Mouse (Mus musculus): ENCODE results near the gene Tmed11. TPM values are rescaled to one million over a fixed set of nuclear protein-coding genes. Genes with fewer than 3 reads are reported as not detected.
"Not testable (repeated sequence)": the region's sequence is repeated elsewhere in the genome, so short reads cannot be mapped to it uniquely, and the experiment has no call there.

The Tmed11 gene
- not detected in 2 replicates for polyA plus RNA-seq (2015; fragmentation: Nextera tagmentation; extraction: Ambion mirVana)

DNA sequence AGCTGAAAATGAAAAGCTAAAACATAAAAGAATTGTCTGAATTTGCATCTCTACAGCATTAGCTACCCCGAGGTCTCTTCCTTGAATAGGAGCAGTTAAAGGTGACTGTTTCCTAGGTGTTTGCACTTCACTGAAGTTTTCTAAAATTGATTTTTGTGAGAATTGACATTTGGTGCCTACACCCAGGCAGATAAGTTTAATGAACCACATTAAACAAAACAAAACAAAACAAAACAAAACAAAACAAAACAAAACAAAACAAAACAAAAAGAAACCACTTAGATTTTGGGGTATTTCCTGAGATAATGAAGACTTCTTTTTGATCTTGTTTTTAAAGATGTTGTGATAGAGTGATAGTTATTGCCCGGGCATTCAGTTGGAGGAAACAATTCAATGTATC lies at the start of gene Tmed11:
Gene Tmed11, minus strand, starts transcription at position 101 of the 400 bp plus-strand sequence.
- not testable (repeated sequence) for DNase-seq (ENCODE audit: low spot score)

- no peak for DNase-seq (ENCODE audit: low spot score)
Observed at GRCm38 (mm10) chr5:108836156-108836555, 41.0 kb upstream of the Tmed11 start.

DNA sequence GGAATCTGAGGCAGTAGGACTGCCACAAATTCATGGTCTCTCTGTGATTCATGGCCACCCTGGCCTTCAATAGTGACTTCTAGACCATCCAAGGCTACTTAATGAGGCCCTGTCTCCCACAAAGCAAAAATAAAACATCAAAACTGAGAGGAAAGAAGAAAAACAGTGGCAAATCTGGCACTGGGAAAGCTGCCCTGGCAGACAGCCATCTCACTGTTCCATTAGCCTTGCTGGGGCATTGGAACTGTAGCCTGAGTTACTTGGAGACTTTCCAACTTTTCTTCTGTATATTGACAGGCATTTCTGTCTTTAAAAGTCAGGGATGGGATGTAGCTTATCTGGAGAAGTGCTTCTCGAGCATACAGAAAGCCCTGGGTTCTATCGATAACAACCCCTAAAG lies 28.1 kb upstream of the Tmed11 start:
- no peak for DNase-seq (ENCODE audit: low spot score)

DNA sequence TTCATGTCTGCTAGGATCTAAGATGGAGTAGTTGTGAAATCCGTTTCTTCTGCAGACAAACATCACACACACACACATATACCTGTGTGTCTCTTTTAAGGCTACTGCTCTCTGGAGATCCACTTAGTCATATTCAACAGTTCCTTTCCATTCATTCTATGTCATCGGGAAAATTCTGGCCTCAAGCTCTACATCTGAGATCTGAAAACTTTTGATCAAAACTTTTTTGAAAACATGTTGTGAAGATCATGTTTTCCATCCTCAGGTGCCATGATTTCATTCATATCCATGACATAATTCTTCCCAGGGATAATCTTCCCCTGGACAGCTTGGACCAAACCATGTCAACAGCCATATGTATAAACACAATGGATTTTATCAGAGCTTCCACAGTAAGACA lies 13.6 kb upstream of the Tmed11 start, which contains the start of gene Vmn2r8:
Gene Vmn2r8, minus strand, starts transcription at position 101 of the 400 bp plus-strand sequence.
- DNase-seq (ENCODE audit: low spot score), result not testable (repeated sequence)

DNA sequence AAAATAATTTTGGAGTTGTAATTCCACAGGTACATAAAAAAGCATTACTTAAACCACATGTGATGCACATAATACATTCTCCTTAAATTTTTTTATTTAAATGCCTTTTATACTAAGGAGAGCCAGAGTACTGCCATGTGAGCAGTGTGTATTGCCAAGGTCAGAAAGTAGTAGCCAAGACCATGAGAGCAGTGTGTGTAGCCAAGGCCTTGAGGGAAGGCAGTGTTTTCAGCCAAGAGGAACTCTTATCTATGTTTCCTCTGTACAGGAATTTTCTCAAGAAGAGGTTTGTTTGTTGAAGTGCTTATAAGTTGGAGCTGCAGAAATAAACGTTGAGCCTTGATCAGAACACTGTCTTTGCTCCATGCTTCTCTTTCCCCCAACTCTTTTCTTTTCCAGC lies 8.5 kb upstream of the Tmed11 start:
- no peak for DNase-seq (ENCODE audit: low spot score)

DNA sequence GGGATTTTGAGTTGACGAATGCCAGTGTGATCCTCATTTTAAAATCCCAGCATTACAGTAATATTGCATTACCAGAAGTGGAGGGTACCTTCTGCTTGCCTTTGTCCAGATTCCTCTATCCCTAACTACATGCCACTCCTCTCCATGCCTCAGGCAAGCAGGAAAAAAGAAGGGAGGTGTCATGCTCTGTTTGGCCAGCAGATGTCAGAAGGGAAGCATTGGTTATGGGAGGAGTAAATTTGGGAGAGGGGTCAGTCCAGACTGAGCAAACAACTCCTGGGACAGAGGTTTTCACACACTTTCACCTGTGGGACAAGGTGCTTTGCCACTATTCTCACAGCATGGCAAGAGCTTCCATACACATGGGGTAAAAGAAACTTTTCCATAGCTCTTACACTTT lies 4.8 kb downstream of the Tmed11 start:
- DNase-seq (ENCODE audit: low spot score), result not testable (repeated sequence)

DNA sequence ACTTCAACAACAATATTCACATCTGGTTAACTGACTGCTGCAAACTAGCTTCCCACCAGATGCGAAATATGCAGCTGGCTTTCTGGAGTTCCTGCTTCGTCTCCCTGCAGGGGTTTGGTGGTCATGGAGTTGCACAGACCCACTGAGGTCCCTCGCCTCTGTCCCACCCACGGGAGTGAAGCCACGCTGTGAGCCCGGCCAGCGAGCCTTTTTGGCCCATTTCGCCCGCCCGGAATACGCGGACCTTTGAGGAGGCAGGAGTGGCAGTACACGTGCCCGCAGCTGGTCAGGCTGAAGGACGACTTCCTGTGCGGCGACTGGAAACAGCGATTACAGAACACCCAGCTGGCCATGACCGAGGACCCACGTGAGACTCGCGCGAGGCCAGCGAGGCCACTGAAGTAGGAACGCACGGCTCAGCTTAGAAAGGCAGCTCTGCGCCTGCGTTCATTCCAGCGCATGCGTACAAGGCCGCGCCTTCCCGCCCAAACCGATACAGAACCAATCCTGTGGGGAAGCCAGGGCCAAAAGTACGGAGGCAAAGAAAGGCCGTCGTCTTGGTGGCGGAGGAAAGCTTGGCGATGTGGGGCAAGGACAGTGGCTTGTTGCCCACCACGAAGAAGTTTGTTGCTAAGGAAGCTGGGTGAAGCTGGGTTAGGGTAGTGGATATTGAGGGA lies 20.4 kb downstream of the Tmed11 start, which contains the start of gene Rnf212:
Gene Rnf212, minus strand, starts transcription at position 353 of the 677 bp plus-strand sequence.
- no peak for DNase-seq (ENCODE audit: low spot score)

- no peak for DNase-seq (ENCODE audit: low spot score)
Observed at GRCm38 (mm10) chr5:108760002-108760401, 35.2 kb downstream of the Tmed11 start.

GRCm38 (mm10) chr5:108758396-108758795 lies 36.8 kb downstream of the Tmed11 start:
- DNase-seq (ENCODE audit: low spot score), result no peak

DNA sequence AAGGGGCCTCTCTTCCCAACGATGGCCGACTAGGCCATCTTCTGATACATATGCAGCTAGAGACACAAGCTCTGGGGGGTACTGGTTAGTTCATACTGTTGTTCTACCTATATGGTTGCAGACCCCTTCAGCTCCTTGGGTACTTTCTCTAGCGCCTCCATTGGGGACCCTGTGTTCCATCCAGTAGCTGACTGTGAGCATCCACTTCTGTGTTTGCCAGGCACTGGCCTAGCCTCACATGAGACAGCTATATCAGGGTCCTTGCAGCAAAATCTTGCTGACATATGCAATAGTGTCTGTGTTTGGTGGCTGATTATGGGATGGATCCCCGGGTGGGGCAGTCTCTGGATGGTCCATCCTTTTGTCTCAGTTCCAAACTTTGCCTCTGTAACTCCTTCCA lies 43.9 kb downstream of the Tmed11 start:
- DNase-seq (ENCODE audit: low spot score), result not testable (repeated sequence)

DNA sequence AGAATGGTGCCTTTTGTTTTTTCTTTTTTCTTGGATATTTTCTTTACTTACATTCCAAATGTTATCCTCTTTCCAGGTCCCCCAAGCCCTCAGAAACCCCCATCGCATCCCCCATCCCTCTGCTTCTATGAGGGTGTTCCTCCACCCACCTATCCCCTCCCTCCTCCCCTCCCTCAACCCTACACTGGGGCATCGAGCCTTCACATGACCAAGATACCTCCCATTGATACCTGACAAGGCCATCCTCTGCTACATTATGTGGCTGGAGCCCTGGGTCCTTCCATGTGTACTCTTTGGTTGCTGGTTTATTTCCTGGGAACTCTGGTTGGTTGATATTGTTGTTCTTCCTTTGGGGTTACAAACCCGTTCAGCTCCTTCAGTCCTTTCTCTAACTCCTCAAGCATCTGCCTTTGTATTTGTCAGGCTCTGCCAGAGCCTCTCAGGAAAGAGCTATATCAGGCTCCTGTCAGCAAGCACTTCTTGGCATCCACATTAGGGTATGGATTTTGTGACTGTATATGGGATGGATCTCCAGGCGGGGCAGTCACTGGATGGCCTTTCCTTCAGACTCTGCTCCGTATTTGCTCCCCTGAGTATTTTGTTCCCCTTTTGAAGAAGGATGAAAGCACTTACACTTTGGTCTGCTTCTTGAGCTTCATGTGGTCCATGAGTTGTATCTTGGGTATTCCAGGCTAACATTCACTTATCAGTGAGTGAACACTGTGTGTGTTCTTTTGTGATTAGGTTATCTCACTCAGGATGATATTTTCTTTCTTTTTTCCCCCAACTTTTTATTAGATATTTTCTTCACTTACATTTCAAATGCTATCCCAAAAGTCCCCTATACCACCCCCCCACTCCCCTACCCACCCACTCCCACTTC lies 44.6 kb downstream of the Tmed11 start:
- no peak for DNase-seq (ENCODE audit: low spot score)

GRCm38 (mm10) chr5:108744629-108745028 lies 50.5 kb downstream of the Tmed11 start:
- no peak for DNase-seq (ENCODE audit: low spot score)

DNA sequence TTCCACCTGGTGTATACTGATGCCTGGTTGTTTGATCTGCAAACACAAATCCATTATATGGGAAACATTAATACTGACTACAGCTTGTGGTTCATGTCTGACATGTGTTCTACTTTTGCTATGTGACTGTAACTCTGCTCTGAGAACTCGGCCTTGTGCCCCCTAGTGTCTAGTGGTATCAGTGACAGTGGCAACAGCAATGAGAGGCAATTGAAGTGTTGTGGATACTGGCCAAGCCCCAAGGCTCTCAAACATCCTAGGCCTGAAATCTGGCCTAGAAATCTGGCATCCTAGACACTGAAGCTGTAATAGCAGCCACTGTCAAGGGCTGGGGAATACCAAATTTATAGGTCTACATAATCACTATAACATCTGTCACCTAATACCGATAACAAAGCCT lies 51.3 kb downstream of the Tmed11 start:
- DNase-seq (ENCODE audit: low spot score), result no peak

- DNase-seq (ENCODE audit: low spot score), result no peak
Observed at GRCm38 (mm10) chr5:108742596-108742995, 52.6 kb downstream of the Tmed11 start.

DNA sequence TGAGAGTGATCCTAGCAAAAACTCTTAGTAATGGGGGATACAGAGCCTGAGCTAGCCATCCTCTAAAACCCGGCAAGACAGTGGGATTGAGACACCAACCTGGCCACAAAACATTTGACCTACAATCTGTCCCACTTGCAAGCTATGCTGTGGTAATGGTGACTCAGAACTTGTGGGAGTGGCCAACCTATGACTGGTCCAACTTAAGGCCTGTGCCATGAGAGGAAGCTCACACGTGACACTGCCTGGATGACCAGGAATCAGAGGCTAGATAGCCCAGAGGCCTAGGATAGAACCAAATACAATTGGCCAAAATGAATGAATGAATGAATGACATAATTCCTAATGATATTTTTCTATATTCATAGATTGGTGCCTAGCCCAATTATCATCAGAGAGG lies 53.3 kb downstream of the Tmed11 start:
- no peak for DNase-seq (ENCODE audit: low spot score)

DNA sequence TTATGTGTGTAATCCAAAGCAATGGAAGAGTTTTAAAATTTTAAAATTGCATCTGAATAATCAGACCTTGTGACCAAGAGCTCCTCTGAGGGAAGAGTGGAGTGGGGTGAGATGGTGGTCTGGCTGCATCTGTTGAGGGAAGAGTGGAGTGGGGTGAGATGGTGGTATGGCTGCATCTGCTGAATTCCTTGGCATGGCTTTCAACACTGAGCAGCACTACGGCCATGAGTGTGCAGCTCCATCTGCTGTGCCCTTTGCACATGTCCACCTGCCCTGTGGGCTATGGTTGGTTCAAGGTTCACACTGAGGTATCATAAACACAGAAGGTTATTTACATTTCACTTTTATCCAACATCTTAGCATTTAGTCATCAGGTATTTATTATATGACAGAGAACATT lies 67.7 kb downstream of the Tmed11 start:
- no peak for DNase-seq (ENCODE audit: low spot score)

Other genes with a start within 250 kb of the Tmed11 start
- 0.20 and 0.22 TPM in 2 replicates for gene Cplx1, start 245.3 kb downstream of the Tmed11 start, polyA plus RNA-seq (2015; fragmentation: Nextera tagmentation; extraction: Ambion mirVana)
- gene Gak, start 165.6 kb downstream of the Tmed11 start, polyA plus RNA-seq (2015; fragmentation: Nextera tagmentation; extraction: Ambion mirVana), result 44.6 and 50.1 TPM in 2 replicates
- 25.2 and 28.3 TPM in 2 replicates for gene Tmem175, start 165.6 kb downstream of the Tmed11 start, polyA plus RNA-seq (2015; fragmentation: Nextera tagmentation; extraction: Ambion mirVana)
- 5.4 and 6.2 TPM in 2 replicates for gene Idua, start 135.0 kb downstream of the Tmed11 start, polyA plus RNA-seq (2015; fragmentation: Nextera tagmentation; extraction: Ambion mirVana)
- 5.0 and 6.6 TPM in 2 replicates for gene Dgkq, start 125.7 kb downstream of the Tmed11 start, polyA plus RNA-seq (2015; fragmentation: Nextera tagmentation; extraction: Ambion mirVana)
- 0.14 and 0.20 TPM in 2 replicates for gene Slc26a1, start 119.8 kb downstream of the Tmed11 start, polyA plus RNA-seq (2015; fragmentation: Nextera tagmentation; extraction: Ambion mirVana)
- gene Fgfrl1, start 103.0 kb downstream of the Tmed11 start, polyA plus RNA-seq (2015; fragmentation: Nextera tagmentation; extraction: Ambion mirVana), result 4.1 and 5.1 TPM in 2 replicates
- gene Rnf212, start 20.4 kb downstream of the Tmed11 start, polyA plus RNA-seq (2015; fragmentation: Nextera tagmentation; extraction: Ambion mirVana), result not detected in 2 replicates
- gene Vmn2r8, start 13.5 kb upstream of the Tmed11 start, polyA plus RNA-seq (2015; fragmentation: Nextera tagmentation; extraction: Ambion mirVana), result not detected in 2 replicates
- not detected in 2 replicates for gene Vmn2r9, start 57.2 kb upstream of the Tmed11 start, polyA plus RNA-seq (2015; fragmentation: Nextera tagmentation; extraction: Ambion mirVana)
- gene Vmn2r10, start 211.2 kb upstream of the Tmed11 start, polyA plus RNA-seq (2015; fragmentation: Nextera tagmentation; extraction: Ambion mirVana), result not detected in 2 replicates

All from thymus, postnatal 0 days (tissue).